Mouse (Mus musculus): Measurements from ENCODE around the gene St6galnac4.

DNA sequence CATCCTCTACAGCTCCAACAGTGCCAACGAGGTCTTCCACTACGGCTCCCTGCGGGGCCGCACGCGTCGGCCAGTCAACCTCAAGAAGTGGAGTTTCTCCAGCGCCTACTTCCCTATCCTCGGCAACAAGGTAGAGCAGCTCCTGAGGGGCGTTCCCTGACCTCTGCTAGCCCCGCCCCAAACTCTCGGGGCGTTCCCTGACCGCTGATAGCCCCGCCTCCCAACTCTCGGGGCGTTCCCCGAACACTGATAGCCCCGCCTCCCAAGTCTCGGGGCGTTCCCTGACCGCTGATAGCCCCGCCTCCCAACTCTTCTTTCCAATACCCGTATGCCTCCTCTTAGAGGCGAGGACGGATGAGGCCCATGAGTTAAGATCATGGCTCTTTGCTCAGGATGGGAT, 25.4 kb downstream of the St6galnac4 start:
- TF ChIP-seq GATA1 (IDR thresholded peaks at IDR 0.05; ENCODE audit: borderline replicate concordance, low read length), result no peak
- TF ChIP-seq FLI1 (IDR thresholded peaks at IDR 0.05; ENCODE audit: low read length), result no peak

All from megakaryocyte, embryonic 14.5 days (primary cell).